9 mouse cellular contexts compared by ENCODE assay signal in genomic region chr9:71959259-71960025, GRCm38 (mm10).
DNase-seq lines count a peak whose midpoint lies in the region; ATAC-seq and TF ChIP-seq lines count a peak whose summit lies in the region.
"Had no signal": no experiment of that assay in that cellular context is flagged by ENCODE, and none has a peak within 500 bp of the region (broad histone marks: within the 10 kb centered on the region; RNA-seq: fewer than 3 reads in every experiment).

No protein-coding gene starts in this region.

- no peaks in the 10 kb centered on the region for H3K36me3 ChIP-seq in hindbrain, postnatal 0 days (ENCODE audit: insufficient read depth, low read length)
- H3K36me3 ChIP-seq in midbrain, embryonic 16.5 days (ENCODE audit: control insufficient read depth, insufficient read depth, low read length), result no peaks in the 10 kb centered on the region
- H3K36me3 ChIP-seq in kidney, embryonic 14.5 days (ENCODE audit: control insufficient read depth, insufficient read depth, low read length), result no peaks in the 10 kb centered on the region

- no peaks in the 10 kb centered on the region for H3K27me3 ChIP-seq in hindbrain, postnatal 0 days (ENCODE audit: insufficient read depth, low read length)
- H3K27me3 ChIP-seq in midbrain, embryonic 16.5 days (ENCODE audit: control insufficient read depth, insufficient read depth, low read depth, low read length), result no peaks in the 10 kb centered on the region
- H3K27me3 ChIP-seq in kidney, embryonic 14.5 days (ENCODE audit: control insufficient read depth, insufficient read depth, low read length), result no peaks in the 10 kb centered on the region

- DNase-seq in Muller cell, postnatal 12 days (ENCODE audit: inconsistent ontology term), result peak; percentile 74
- peak; percentile 86 for DNase-seq in brain, adult 2 months (ENCODE audit: low read depth, low spot score)
- DNase-seq in frontal cortex, postnatal 36 days (ENCODE audit: low spot score in 2 of 2), result peak; percentile 22 to 27
- peak; percentile 71 for DNase-seq in hindbrain, postnatal 0 days (ENCODE audit: low spot score)
- DNase-seq in ovary, adult 18-20 months (ENCODE audit: low spot score), result no peak

- ATAC-seq in hindbrain, postnatal 0 days, result peak; percentile 95
- ATAC-seq in midbrain, embryonic 16.5 days, result peak; percentile 79; the same call in 1 of the 2 replicates
- ATAC-seq in megakaryocyte progenitor cell, adult 5-6 weeks (replicated peaks; ENCODE audit: poor library complexity), result no peak
- no peak for ATAC-seq in kidney, embryonic 14.5 days (ENCODE audit: low FRiP score, low TSS enrichment)

- peak overlapping the region; percentile 47 for H3K4me2 ChIP-seq in hindbrain, postnatal 0 days (ENCODE audit: low read depth, low read length)
- peak overlapping the region; percentile 32 for H3K4me2 ChIP-seq in midbrain, embryonic 16.5 days (ENCODE audit: low read length)
- no peak overlapping the region for H3K4me2 ChIP-seq in kidney, embryonic 14.5 days (replicated peaks; ENCODE audit: low read depth, low read length)

- TF ChIP-seq CTCF in hindbrain, postnatal 0 days (IDR thresholded peaks at IDR 0.05; ENCODE audit: low read depth), result no peak

- H3K27ac ChIP-seq in hindbrain, postnatal 0 days, result peak overlapping the region; percentile 26
- no peak overlapping the region for H3K27ac ChIP-seq in midbrain, embryonic 16.5 days (ENCODE audit: low read length)
- H3K27ac ChIP-seq in kidney, embryonic 14.5 days (ENCODE audit: low read depth, low read length), result no peak overlapping the region
- H3K27ac ChIP-seq: macrophage had no signal

- WGBS in hindbrain, postnatal 0 days, result 38% methylated on average over 11 of the region's 11 CpGs
- 37% methylated on average over 11 of the region's 11 CpGs for WGBS in midbrain, embryonic 16.5 days
- 71% methylated on average over 11 of the region's 11 CpGs for WGBS in kidney, embryonic 14.5 days

- no peaks in the 10 kb centered on the region for H3K9me3 ChIP-seq in hindbrain, postnatal 0 days (ENCODE audit: low read length)
- no peaks in the 10 kb centered on the region for H3K9me3 ChIP-seq in midbrain, embryonic 16.5 days (replicated peaks; ENCODE audit: control insufficient read depth, low read length, poor library complexity, severe bottlenecking)
- H3K9me3 ChIP-seq in kidney, embryonic 14.5 days (ENCODE audit: control insufficient read depth, low read length), result no peaks in the 10 kb centered on the region

- H3K4me1 ChIP-seq in hindbrain, postnatal 0 days (ENCODE audit: insufficient read depth, low read length), result no peaks in the 10 kb centered on the region
- peaks cover 6% of the 10 kb centered on the region for H3K4me1 ChIP-seq in midbrain, embryonic 16.5 days (ENCODE audit: control insufficient read depth, insufficient read depth, low read length)
- H3K4me1 ChIP-seq in kidney, embryonic 14.5 days (ENCODE audit: control insufficient read depth, insufficient read depth, low read length), result 0 out of 2 replicates have a peak, but pooled peaks cover 4% of the 10 kb centered on the region

- no peak overlapping the region for H3K9ac ChIP-seq in hindbrain, postnatal 0 days (replicated peaks; ENCODE audit: low read length)
- no peak overlapping the region for H3K9ac ChIP-seq in midbrain, embryonic 16.5 days (ENCODE audit: low read depth, low read length)
- H3K9ac ChIP-seq in kidney, embryonic 14.5 days (ENCODE audit: low read depth, low read length), result no peak overlapping the region

- H3K4me3 ChIP-seq in hindbrain, postnatal 0 days (ENCODE audit: low read length), result peak overlapping the region; percentile 26
- no peak overlapping the region for H3K4me3 ChIP-seq in midbrain, embryonic 16.5 days (ENCODE audit: low read depth, low read length)
- no peak overlapping the region for H3K4me3 ChIP-seq in kidney, embryonic 14.5 days (ENCODE audit: low read length)

Comparison
In these comparisons a context has a peak if more than half of its experiments do, and no peak if none do; other contexts are left out.
1. ATAC-seq: peak in hindbrain, postnatal 0 days (single experiment) and midbrain, embryonic 16.5 days (single experiment); none in megakaryocyte progenitor cell, adult 5-6 weeks (single experiment) and kidney, embryonic 14.5 days (single experiment).